Mouse (Mus musculus) urinary bladder, postnatal 25 days (tissue): ENCODE measurements around the gene Wwc1.
A peak's percentile ranks its signal among the peaks of the same experiment; 100 is the strongest.

Experiments used
- DNase-seq: peaks from one replicate; pipeline ENCODE4 v3.0.0; 2022; ENCODE audit warnings: low spot score

Wwc1 gene

DNA sequence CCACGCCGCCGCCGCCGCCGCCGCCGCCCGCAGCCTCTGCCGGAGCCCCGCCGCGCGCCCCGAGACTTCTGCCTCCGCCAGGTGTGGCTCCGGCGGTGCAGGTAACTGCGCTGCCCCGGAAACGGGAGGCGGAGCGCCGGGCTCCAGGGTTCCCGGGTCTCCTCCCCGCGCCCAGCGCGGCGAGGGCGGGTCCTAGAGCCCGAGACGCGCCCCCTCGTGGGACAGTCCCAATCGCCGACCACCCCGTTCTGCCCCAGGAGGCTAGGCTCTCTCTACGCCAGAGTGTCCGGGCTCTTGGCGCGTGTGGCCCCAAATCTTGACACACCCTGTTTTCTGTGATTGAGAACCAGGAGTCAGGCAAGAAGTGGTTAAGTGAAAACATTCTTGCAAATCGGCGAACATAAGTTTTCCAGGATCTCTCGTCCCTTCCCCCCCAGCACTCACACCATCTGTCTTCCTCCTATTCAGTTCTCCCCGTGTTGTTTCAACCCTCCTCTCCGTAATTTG is at the start of gene Wwc1:
TSS of gene Wwc1 (minus strand) at position 117 of the 507 bp plus-strand sequence.
- DNase-seq = peak; percentile 73

DNA sequence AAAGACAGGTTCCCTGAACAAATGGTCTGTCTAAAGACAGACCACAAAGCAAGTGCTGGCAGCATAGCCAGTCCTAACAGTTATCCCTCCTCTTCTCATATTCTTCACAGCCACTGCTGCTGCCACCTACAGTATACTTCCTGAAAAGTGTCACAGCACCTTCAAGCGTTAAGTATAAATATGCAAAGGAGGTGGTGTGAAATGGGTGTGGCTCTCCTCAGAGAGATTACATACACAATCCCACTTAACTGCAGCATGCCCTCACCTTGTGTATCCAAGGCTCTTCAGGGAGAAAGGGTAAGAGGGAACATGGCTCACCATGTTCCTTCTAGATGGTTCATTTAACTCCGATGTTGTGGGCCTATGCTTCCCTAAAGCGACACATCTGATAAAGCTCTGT is 39.7 kb upstream of the Wwc1 start:
- no peak for DNase-seq

DNA sequence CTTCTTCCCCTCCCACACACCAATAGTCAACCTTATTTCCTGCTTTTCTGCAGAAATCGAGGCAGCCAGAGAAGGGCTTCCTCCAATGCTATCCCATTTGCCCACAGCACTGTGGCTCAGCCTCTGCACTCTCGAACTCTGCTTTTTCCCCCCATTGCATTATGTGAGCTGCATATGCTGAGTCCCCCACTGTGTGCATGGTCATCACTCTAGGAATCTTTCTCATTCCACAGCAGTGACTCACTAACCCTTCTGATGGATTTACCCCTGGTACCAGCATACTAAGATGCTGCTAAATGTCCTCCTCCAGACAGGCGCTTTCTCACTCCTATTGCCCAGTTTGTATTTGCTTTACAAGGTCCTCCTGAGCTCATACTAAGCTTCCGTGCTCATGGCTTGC is 32.9 kb upstream of the Wwc1 start:
- no peak for DNase-seq

DNA sequence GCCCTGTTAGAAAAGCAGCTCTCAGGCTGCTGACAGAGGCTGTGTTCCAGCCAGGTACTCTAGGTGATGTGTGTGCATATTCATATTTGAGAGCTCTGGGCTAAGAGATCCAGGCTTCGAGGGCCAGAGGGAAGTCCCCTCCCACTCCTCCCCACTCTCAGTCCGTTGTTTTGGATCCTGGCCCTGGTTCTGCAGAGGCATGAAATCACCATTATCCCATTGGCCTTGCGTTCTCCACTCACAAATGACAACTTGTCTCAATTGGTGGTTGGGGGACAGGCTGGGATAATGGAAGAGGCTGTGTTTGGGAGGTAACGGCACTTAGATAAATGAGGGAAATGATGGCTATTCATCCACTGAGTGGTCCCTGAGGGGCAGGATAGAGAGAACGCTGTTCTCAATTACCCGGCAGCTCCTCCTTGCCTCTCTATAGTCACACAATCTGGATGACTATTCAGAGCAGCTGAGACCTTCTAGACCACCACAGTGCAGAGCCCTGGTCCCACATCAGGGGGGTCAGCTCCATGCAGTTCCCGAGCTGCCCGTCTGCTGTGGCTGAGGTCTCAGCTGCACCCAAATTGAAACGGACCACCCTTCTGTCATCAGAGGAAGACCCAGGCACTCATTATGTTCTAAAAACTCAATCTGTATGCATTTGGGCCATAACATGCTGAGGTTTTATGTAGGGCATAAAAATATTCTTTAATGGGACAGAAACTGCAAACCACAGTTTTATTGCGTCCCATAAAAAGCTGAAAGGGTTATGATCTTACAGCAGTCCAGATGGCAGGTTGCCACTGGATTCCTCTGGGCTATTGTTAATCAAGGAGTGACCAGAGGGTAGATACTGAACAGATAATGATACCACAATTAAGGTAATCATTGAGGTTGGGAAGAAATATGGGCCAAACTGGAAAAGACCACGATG is 29.2 kb upstream of the Wwc1 start:
- DNase-seq = no peak

DNA sequence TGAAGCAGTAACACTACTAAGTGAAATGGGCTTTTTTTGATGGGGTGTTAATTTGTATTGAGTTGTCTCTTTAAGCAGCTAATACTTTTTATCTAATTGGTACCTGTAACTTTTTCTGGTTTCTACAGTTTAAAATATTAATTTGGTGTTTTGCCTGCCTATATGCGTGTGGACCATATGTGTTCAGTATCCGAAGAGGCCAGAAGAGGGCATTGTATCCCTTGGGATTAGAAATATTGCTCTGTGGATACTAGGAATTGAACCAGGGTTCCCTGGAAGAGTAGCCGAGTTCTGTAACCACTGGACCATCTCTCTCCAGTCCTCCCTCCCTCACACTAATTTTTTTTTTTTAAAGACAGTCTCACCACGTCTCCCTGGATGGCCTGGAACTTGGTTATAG is 22.6 kb upstream of the Wwc1 start:
- no peak for DNase-seq

DNA sequence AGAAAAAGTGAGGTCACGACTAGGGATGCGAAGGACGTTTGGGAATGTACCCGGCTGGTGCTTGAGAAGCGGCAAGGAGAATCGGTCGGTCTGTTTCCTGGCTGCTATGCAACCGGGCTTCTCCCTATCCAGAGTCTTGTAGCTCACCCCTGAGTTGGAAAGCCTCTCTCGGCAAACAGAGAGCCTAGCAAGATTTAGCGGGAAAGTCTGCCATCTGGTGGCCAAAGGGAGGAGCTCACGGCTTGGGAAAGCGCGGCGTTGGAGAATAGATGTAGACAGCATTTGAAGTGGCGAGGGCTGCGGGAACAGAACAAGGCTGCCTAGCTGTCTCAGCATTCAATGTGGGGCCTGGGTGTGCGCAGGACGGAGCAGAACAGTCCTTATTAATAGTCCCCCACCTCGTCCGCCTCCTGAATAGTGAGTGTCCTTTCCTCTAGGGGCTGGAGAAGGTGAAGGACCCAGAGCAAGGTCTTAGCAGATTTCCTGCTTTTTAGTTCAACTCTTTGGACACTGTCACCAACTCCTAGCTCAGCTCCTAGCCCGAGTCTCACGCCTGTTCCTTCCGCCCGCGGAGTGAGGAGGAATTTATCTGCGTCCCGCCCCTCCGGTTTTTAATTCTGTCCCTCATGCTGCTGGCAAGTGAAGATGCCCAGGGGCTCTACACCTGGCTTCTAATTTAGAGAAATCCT is 21.1 kb upstream of the Wwc1 start:
- peak; percentile 86 for DNase-seq

DNA sequence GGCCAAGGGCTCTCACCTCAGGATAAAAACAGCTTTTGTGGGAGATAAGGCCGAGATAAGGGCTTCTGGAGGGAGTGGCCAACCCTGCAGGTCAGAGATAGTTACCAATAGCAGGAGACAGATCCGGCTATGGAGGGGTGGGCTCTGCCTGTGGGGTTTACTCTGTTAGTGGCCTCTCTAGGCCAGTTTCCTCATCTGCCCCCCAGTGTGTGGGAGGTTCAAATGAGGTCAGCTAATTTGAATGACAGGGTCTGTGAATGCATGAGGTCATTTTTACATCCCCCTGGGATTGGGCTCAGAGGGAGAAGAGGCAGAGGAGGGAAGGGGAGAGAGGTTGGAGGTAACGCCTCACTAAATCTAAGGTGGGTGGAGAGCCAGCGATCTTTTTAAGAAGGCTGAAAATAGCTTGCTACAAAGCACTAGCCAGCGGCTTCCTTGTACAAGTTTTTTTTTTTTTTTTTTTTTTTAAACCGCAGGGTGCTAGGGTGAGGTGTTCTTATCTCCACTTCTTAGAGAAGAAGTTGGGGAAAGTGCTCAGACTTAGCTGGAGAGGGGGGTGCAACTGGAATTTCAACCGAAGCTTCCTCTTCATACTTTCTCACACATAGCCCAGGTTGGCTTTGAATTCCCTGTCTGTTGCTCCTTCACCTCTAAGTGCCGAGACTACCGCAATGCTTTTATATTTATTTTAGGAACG is 20.4 kb upstream of the Wwc1 start:
- no peak for DNase-seq

DNA sequence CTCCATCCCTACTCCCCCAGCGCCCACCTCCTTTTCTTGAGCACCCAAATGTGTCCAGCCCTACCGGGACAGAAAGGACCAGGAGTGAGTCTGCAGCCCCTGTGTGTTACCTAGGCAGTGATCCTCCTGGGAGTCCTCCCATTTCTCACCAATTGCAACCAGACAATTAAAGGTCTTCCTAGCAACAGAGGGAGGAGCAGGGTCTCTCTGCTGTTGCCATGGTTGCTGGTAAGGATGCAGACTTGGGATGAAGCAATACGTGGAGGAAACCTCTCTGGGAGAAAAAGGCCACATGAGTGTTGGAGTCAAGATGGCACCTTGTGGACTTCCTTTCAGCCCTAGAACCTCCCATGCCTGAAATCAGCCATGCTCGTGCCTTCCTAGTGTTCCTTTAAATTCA is 19.7 kb upstream of the Wwc1 start:
- no peak for DNase-seq

DNA sequence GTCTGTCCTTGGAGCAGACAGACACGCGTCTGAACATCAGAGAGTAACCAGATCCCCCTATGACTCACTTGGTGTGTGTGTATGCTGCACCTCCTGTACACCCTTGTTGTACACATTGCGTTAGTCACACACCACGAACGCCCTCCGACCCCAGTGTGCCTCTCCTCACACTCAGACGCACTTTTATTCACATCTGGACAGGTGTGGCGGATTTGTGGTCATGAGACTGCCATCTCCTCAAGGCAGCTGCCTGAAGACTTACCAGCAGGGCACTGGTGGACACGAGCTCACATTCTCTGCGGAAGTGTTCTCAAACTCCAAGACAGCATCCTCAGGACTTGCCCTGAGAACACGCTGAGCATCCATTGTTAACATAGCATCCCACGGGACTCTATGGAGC is 17.7 kb upstream of the Wwc1 start:
- no peak for DNase-seq

DNA sequence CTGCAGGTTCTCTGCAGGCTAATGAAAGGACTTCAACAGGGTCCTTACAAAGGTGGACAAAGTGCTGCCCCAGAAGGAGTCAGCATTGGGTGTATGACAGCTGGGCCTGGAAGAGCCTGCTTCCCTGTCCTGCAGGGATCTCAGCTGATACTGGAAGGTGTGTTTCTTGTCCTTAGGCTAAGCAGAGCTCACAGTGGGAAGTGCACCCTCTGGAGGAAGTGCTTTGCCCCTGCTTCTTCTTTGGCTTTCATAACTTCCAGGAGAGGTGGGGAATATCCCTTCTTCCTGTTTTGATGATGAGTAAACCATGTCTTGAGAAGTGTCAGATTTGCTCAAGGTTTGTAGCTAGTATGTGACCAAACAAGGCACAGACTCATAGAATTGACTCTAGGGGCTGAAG is 15.0 kb upstream of the Wwc1 start:
- DNase-seq = no peak

DNA sequence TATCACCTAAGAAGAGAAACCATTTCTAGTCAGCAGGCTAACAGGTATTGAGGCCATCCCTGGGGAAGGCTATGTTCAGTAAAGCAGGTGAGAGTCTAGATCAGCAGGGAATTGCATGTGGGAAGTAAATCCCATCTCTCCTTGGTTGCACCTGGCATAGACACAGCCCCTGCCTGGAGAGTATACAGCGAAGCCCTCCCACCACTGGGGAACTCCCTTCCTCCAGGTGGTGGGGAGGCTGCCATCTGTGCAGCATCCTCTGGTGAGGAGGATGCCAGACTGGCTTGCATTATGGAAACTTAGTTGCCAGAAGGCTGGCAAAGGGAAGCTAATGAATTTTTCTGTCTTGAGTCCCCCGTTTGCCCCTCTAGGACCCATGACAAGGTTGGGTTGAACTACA is 11.5 kb upstream of the Wwc1 start:
- DNase-seq = no peak

DNA sequence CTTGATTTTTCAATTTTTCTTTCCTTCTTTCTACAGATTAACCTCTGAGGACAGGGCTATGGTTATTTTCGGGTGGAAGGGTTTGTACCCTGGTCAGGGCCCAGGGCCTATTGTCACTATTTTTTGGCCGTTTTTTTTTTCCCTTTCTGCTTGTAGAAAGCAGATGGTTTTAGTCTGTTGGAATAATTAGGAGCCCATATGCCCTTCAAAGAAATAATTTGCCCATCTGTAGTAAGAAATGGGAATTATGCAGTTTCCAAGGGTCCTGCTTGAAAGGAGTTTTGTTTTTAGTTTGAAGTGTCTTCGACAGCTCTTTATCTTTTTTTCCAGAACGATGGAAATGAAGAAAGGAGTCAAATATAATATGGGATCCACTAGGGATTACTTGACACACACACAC is 9.6 kb upstream of the Wwc1 start:
- DNase-seq = no peak

DNA sequence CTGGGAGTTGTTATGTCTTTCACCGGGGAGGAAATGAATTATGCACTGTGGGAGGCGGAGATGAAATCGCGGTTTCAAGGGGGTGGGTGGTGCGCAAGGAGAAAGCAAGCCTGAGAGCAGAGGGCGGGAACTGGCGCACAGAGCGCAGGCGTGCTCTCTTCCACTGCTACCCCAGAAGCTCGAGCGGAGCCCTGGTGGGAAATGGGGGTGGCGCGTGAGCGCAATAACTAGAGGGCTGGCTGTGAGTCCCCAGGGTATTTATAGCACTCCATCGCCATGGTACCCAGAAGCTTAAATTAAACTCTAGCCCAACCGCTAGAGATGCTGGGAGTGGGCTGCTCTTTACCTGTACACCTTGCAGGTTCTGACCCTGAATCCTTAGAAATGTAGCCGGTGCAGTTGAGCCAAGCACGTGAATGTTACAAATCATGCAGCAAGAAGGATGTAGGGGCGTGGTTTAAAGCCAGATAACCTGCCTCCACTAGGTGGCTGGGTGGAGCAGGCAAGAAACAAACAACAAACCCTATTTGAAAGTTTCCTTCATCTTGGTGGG is 5.6 kb upstream of the Wwc1 start:
- no peak for DNase-seq

DNA sequence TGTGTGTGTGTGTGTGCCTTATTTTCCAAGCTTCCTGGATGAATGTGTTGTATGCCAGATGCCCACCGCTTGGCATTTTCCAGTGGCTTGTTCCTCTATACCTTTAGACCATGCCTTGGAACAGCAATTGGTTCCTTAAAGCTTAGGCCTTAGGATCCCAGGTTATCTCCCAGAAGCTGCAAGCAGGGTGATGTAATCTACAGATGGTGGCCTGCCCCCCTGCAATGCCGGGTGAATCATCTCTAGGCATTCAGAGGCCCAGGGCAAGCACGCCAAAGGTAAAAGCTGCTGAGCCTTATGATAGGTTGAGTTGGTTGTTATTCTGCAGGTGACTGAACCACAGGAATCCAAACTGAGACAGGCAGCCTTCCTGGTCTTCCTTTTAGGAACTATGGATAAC is 2.4 kb upstream of the Wwc1 start:
- no peak for DNase-seq

DNA sequence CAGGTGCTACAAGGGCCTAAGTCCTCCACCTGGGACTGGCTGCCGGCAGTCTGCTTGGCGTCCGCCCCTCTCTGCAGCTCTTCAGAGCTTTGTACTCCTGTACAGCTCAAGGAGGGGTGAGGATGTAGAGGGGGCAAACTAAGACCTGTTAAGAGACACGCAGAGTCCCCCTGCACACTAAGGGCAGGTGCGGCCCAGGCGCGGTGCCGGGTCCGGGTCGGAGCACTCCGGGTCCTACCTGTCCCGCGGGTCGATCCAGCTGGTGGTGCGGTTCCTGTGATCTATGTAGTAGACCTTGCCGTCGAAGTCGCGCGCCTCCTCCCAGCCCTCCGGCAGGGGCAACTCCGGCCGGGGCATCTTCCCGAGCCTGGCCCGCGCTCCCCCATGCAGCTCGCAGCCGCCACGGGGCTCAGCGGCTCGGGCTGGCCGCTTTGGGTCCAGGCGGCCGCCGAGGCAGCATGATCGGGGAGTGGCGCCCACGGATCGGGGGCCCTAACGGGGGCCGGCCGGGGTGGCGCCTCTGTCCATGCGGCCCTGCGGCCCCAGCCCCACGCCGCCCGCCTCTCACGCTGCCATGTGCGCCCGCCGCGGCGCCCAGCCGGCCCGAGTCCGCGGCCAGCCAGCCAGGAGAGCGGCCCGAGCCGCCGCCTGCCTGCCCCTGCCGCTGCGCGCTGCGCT is 455 bp downstream of the Wwc1 start:
- DNase-seq = no peak

DNA sequence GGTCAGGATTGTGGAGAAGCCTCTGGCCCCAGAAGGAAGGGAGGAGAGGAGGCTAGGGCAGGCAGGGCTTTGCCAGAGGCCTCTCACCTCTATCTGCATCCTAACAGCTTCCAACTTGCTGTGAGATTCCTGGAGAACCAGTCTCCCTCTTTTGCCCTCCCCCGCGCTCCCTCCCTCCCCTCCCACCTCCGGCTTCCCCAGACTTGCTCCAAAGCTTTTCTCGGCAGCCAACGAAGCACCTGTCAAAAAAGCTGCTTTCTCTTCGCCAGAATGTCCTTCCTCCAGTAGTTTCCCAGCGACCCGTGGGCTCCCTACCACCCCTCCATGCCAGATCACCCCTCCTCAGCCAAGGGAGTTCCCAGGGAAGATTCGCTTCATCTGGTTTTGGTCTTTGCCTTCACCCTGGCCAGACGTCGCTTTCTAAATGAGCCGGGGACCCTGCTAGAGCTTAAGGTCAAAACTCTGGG is 1.0 kb downstream of the Wwc1 start:
- DNase-seq = no peak

DNA sequence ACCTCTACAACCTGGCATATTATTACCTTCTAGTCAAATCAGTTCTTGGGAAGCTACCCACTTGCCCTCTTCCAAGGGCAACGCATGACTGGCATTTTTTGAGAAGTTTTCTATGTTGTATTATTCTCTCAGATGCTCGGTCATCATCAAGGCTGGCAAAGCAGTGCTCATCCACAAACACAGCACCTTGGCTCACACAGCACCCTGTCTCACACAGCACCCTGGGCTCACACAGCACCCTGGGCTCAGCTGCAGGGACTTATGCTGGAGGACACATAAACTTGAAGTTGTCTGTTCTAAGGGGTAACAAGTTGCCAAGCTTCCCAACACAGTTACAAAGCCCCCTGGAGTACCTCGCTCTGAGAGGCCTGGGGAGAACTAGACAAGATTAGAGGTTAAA is 2.5 kb downstream of the Wwc1 start:
- DNase-seq = no peak

DNA sequence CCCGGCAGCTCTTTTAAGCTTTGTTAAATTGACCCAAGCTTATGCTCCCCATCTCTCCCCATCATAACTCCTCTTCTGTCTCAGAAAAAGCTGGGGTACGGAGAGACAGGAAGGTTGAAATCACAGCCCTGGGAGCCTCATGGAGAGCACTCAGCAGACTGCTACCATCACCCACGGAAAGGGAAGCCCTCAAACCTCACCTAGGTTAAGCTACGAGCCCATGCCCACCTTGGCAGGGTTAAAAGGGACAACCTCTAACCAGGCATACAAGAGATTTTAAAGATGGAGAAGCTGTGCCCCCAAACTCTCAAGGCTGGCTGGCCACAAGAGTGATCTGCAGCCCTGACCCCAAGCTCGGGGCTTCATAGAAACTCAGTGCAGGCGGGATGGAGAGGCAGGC is 3.2 kb downstream of the Wwc1 start:
- DNase-seq = no peak

DNA sequence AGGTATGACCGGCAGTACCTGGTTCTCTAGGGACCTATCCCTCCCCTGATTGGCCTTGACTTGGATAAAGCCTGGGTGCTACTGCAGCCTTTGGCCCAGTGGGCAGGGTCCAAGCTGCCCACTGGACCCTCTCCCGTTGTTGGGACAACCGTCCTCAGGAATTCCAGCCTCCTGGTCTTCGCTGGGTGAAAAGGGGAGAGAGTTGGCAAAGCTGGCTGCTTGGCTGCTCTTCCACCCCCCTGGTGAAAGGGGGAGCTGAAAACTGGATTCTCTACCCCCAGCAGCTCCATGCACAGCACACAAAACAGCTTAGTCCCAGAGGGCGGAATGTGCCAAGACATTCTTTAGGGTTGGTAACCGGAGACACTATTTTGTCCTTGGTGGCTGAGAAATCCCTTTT is 3.8 kb downstream of the Wwc1 start:
- DNase-seq = no peak

DNA sequence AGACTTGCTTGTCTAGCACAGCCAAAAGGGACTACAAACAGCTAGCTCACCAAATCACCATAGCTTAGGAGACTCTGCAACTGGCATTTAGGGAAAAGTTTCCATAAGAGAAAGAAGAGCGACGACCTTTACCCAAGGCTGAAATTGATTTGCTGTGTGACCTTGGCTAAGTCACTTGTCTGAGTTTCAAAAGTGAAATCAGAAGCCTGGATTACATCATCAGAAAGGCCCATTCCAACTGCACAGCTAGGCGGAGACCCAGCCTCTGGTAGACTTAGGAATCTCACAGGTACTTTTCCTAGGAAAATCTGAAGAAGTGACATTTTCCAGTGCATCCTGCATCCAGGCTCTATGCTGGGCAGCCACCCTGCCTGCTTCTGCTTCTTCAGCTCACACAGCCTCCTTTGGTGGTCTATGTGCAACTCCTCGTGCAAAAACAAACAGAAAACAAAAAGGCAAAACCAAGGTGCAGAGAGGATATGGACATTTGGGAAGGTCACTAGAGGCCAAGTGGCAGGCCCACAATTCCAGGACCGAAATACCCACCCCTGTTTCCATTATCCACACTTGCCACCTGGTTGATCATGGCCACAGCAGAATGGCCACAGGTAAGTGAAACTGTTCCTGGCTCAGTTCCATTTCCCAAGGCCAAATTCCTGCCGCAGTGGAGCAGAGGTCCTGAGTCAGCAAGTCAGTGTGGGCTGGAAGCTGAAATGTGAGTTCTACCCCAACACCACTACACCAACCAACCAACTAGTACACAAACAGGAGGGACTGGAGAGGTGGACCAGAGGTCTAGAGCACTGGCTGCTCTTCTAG is 5.5 kb downstream of the Wwc1 start:
- DNase-seq = no peak

DNA sequence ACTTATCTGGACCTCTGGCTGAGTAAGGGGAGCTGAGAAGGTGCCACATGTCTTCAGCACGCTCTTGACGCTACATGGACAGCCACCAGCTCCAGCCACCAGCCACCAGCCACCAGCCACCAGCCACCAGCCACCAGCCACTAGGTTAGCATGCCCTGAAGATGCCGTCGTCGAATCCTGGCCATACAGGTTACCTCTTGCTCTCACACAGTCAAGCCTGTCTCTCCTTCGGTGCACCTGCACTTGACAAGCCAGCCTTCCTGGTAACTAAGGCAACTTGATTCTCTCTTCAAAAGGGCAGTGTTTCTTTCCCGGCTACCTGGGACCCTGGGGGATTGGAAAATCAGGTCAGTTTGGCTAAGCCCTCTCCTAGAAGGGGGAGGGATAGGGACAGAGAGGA is 7.2 kb downstream of the Wwc1 start:
- no peak for DNase-seq
